Mouse (Mus musculus) kidney, postnatal 0 days (tissue): ENCODE measurements at regions not wholly inside any gene's neighbourhood (a gene's known extent, or its start where the extent isn't known, plus 50 kb on each side); places are given as distances from the start of the nearest gene placed in this dataset.

Source experiments
- ATAC-seq: fragments of 200-750 bp; cut with Nextera tagmentation; replicated peaks from 2 replicates; pipeline ENCODE4 v1.8.0; 2017; ENCODE audit warnings: low read depth, moderate number of reproducible peaks, moderate TSS enrichment, moderate library complexity; ENCODE audit not compliant: low FRiP score
- DNase-seq: peaks from one replicate; pipeline ENCODE4 v3.0.0-alpha.2; 2016; ENCODE audit warnings: low spot score
- H3K27ac ChIP-seq: fragments of 300-500 bp; sonication (generic); 2 replicates; pipeline ENCODE4 v1.5.1; 2014; ENCODE audit warnings: mild to moderate bottlenecking
- H3K27me3 ChIP-seq: fragments of 300-500 bp; sonication (generic); 2 replicates; pipeline ENCODE4 v1.6.1; 2014; ENCODE audit warnings: low read length, mixed read lengths; ENCODE audit not compliant: insufficient read depth
- H3K36me3 ChIP-seq: fragments of 300-500 bp; sonication (generic); 2 replicates; pipeline ENCODE4 v1.6.1; 2014; ENCODE audit warnings: low read length, mixed read lengths; ENCODE audit not compliant: insufficient read depth
- H3K4me1 ChIP-seq: fragments of 300-500 bp; sonication (generic); replicated peaks from 2 replicates; pipeline ENCODE4 v1.6.1; 2014; ENCODE audit warnings: antibody characterized with exemption, low read length, mixed read lengths; ENCODE audit not compliant: insufficient read depth
- H3K4me2 ChIP-seq: fragments of 300-500 bp; sonication (generic); 2 replicates; pipeline ENCODE4 v1.6.1; 2014; ENCODE audit warnings: mild to moderate bottlenecking, low read length, moderate library complexity, mixed read lengths
- H3K4me3 ChIP-seq: fragments of 300-500 bp; sonication (generic); replicated peaks from 2 replicates; pipeline ENCODE4 v1.5.1; 2014; ENCODE audit warnings: low read depth, low read length
- H3K9ac ChIP-seq: fragments of 300-500 bp; sonication (generic); 2 replicates; pipeline ENCODE4 v1.6.1; 2014; ENCODE audit warnings: low read depth, low read length
- H3K9me3 ChIP-seq: fragments of 300-500 bp; sonication (generic); replicated peaks from 2 replicates; pipeline ENCODE4 v1.6.1; 2016; ENCODE audit warnings: low read length, inconsistent platforms, mixed read lengths
- CTCF ChIP-seq: IDR thresholded peaks from 2 replicates; pipeline ENCODE4 v1.5.1; 2016; ENCODE audit warnings: antibody characterized with exemption, low read depth, mild to moderate bottlenecking, moderate library complexity
- WGBS: fragments of 180-500 bp; shearing (Covaris S2); extraction: QIAGEN DNeasy Blood & Tissue Kit; methylation state at CpG from one replicate; pipeline ENCODE4 v1.1.7; 2014; 5-methylcytosine and 5-hydroxymethylcytosine counted together

DNA sequence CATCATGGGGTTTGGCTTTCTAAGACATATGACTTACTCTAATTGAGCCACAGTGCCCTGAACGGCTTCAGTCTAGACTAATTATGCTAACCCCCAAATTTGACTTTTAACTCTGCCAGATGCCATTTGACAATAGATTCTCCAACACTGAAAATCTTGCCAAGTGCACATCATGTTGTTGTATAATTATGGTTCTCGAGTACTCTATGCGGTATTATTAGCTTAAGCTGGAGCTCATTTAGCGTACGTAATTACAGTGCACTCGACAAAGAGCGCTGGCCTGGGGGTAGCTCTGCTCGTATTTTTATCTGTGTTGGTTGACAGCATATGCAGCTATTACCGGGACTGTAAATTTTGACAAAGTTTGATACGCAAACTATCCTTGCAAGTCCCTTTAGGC, 70.4 kb upstream of the Zdhhc17 start:
- no peaks in the 10 kb centered on the region for H3K36me3 ChIP-seq
- ATAC-seq (no peak), DNase-seq (no peak)
- no peaks in the 10 kb centered on the region for H3K27me3 ChIP-seq
- H3K9me3 ChIP-seq, result no peaks in the 10 kb centered on the region
- no peaks in the 10 kb centered on the region for H3K4me1 ChIP-seq
- H3K4me3 ChIP-seq, result no peak overlapping the region
- no peak overlapping the region for H3K9ac ChIP-seq
- 70% methylated on average over 10 of the region's 10 CpGs for WGBS
- TF ChIP-seq CTCF, result no peak
- no peak overlapping the region for H3K27ac ChIP-seq
- no peak overlapping the region for H3K4me2 ChIP-seq

GRCm38 (mm10) chr10:111079051-111079450, 69.1 kb upstream of the Zdhhc17 start:
- no peak overlapping the region for H3K4me3 ChIP-seq
- no peak overlapping the region for H3K9ac ChIP-seq
- DNase-seq (no peak), ATAC-seq (no peak)
- H3K27me3 ChIP-seq, result no peaks in the 10 kb centered on the region
- TF ChIP-seq CTCF, result no peak
- WGBS, result 73% methylated on average over 6 of the region's 6 CpGs
- no peaks in the 10 kb centered on the region for H3K36me3 ChIP-seq
- no peak overlapping the region for H3K27ac ChIP-seq
- no peaks in the 10 kb centered on the region for H3K9me3 ChIP-seq
- no peaks in the 10 kb centered on the region for H3K4me1 ChIP-seq
- no peak overlapping the region for H3K4me2 ChIP-seq

- DNase-seq, result no peak
- no peaks in the 10 kb centered on the region for H3K27me3 ChIP-seq
- no peaks in the 10 kb centered on the region for H3K4me1 ChIP-seq
- no peak overlapping the region for H3K27ac ChIP-seq
- no peak overlapping the region for H3K4me2 ChIP-seq
- no peak overlapping the region for H3K9ac ChIP-seq
- H3K36me3 ChIP-seq, result no peaks in the 10 kb centered on the region
- H3K9me3 ChIP-seq, result no peaks in the 10 kb centered on the region
- no peak for TF ChIP-seq CTCF
- 91% methylated on average over 4 of the region's 4 CpGs for WGBS
- H3K4me3 ChIP-seq, result no peak overlapping the region
- ATAC-seq, result no peak
These were observed 67.7 kb upstream of the Zdhhc17 start for GRCm38 (mm10) chr10:111077632-111078031.

- Histone ChIP-seq H3K4me1 (no peaks in the 10 kb centered on the region), H3K4me2 (no peak overlapping the region), H3K27ac (no peak overlapping the region), H3K27me3 (no peaks in the 10 kb centered on the region), H3K4me3 (no peak overlapping the region), H3K9ac (no peak overlapping the region), H3K9me3 (no peaks in the 10 kb centered on the region), H3K36me3 (no peaks in the 10 kb centered on the region)
- ATAC-seq, result no peak
- no peak for TF ChIP-seq CTCF
- 59% methylated on average over 5 of the region's 5 CpGs for WGBS
- DNase-seq, result no peak
These were observed 64.0 kb upstream of the Zdhhc17 start for GRCm38 (mm10) chr10:111073851-111074430.

DNA sequence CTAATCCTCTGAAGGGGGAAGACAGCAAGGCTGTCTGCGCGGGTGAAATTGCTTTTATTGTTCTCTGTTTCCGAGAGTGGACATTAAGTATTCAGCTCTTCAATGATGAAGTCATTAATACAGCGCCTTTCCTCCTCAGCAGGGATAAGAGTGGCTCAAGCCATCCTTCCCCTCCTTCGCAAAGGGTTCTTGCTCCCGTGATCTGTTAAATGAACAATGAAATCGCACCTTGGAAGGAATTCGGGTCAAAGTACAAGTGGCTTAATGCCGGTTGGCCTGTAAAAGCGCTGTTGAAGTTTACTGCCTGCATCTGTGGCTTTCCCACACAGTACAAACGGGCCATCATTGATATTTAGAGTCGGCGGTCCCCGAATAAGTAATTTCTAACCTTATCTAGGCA, 63.3 kb upstream of the Zdhhc17 start:
- ATAC-seq, result peak; percentile 55
- Histone ChIP-seq H3K36me3 (no peaks in the 10 kb centered on the region), H3K27me3 (no peaks in the 10 kb centered on the region), H3K4me2 (no peak overlapping the region), H3K9ac (no peak overlapping the region), H3K27ac (no peak overlapping the region), H3K9me3 (no peaks in the 10 kb centered on the region), H3K4me1 (no peaks in the 10 kb centered on the region), H3K4me3 (no peak overlapping the region)
- 23% methylated on average over 14 of the region's 14 CpGs for WGBS
- no peak for TF ChIP-seq CTCF
- peak; percentile 44 for DNase-seq

DNA sequence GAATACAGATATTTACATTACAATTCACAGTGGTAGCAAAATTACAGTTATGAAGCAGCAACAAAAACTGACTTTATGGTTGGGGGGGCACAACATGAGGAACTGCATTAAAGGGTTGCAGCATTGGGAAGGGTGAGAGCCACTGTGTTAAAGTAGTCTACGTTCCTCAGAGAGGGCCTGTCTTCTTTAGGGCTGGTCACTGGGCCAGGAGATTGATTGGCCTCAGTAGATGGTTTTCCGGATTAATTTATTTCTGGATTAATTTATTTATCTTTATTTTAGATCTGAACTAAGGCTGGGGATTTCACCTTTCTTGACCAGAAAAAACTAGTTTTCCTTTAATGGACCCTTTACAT, 62.6 kb upstream of the Zdhhc17 start:
- Histone ChIP-seq H3K27ac (peak overlapping the region; percentile 36; the same call in 1 of the 2 replicates), H3K4me2 (peak overlapping the region; percentile 6; the same call in 1 of the 2 replicates), H3K9ac (no peak overlapping the region), H3K9me3 (no peaks in the 10 kb centered on the region), H3K27me3 (no peaks in the 10 kb centered on the region), H3K4me1 (no peaks in the 10 kb centered on the region), H3K36me3 (no peaks in the 10 kb centered on the region), H3K4me3 (no peak overlapping the region)
- ATAC-seq, result no peak
- 46% methylated on average over 2 of the region's 2 CpGs for WGBS
- no peak for TF ChIP-seq CTCF
- no peak for DNase-seq
